Mouse (Mus musculus): ENCODE data around the gene Ak1. TPM values are rescaled to one million over a fixed set of nuclear protein-coding genes. Genes with fewer than 3 reads are reported as not detected.

Ak1 gene
- polyA plus RNA-seq (2011; ENCODE audit: insufficient read depth, insufficient read length, low replicate concordance, missing spikeins), result 4.0 and 9.1 TPM in 2 replicates

- no peak within 1 kb of the TSS for H3K4me3 ChIP-seq (replicated peaks; ENCODE audit: control insufficient read depth, low read depth, low read length)
- no peak within 1 kb of the TSS for H3K27ac ChIP-seq (ENCODE audit: control insufficient read depth, insufficient read depth, low read depth, low read length, poor library complexity)
- TF ChIP-seq POLR2A (IDR thresholded peaks at IDR 0.05; ENCODE audit: borderline replicate concordance, control insufficient read depth, low read depth, low read length), result no peak
- WGBS, result 37% methylated on average over 7 of the region's 7 CpGs
- peaks cover 1% of the 10 kb centered on the region; the same call in 1 of the 2 replicates for H3K4me1 ChIP-seq (ENCODE audit: control insufficient read depth, insufficient read depth, low read length)
These were observed at the start of gene Ak1 for GRCm38 (mm10) chr2:32621517-32621859. Gene Ak1 (plus strand): TSS chr2:32621758.

DNA sequence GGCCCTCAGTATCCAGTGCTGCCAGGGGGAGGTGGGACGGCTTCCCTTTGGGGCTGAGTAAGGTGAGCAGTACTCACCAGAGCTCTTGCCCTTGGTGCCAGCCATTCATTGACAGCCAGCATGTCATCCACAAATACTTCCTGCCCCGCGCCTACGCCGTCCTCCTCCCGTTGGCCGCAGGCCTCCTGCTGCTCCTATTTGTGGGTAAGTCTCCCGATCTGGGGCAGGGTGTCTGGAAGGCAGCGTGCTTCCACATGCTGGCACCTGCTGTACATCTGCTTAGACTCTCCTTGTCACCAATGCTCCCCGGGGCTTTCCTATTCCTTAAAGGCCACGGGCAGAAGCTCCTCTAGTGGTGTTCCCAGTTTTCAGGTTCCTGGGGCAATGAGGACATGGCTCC, 49.4 kb upstream of the Ak1 start:
- 90% methylated on average over 11 of the region's 11 CpGs for WGBS
- Histone ChIP-seq H3K4me3 (replicated peaks; ENCODE audit: control insufficient read depth, low read depth, low read length) (no peak overlapping the region), H3K27ac (ENCODE audit: control insufficient read depth, insufficient read depth, low read depth, low read length, poor library complexity) (no peak overlapping the region), H3K4me1 (ENCODE audit: control insufficient read depth, insufficient read depth, low read length) (no peaks in the 10 kb centered on the region)
- no peak for TF ChIP-seq CTCF (IDR thresholded peaks at IDR 0.05; ENCODE audit: control insufficient read depth, insufficient read depth, low read length)
- TF ChIP-seq POLR2A (IDR thresholded peaks at IDR 0.05; ENCODE audit: borderline replicate concordance, control insufficient read depth, low read depth, low read length), result no peak

- Histone ChIP-seq H3K27ac (ENCODE audit: control insufficient read depth, insufficient read depth, low read depth, low read length, poor library complexity) (no peak within 1 kb of the TSS), H3K4me3 (replicated peaks; ENCODE audit: control insufficient read depth, low read depth, low read length) (no peak within 1 kb of the TSS), H3K4me1 (ENCODE audit: control insufficient read depth, insufficient read depth, low read length) (no peaks in the 10 kb centered on the region)
- WGBS, result 80% methylated on average over 6 of the region's 6 CpGs
- TF ChIP-seq POLR2A (IDR thresholded peaks at IDR 0.05; ENCODE audit: borderline replicate concordance, control insufficient read depth, low read depth, low read length), result no peak
- TF ChIP-seq CTCF (IDR thresholded peaks at IDR 0.05; ENCODE audit: control insufficient read depth, insufficient read depth, low read length), result no peak
These were observed 47.1 kb upstream of the Ak1 start, which contains the start of gene Pip5kl1 for GRCm38 (mm10) chr2:32574497-32574896. Gene Pip5kl1 (plus strand): TSS chr2:32574797.

GRCm38 (mm10) chr2:32574901-32575585, 46.5 kb upstream of the Ak1 start:
- Histone ChIP-seq H3K4me3 (replicated peaks; ENCODE audit: control insufficient read depth, low read depth, low read length) (no peak overlapping the region), H3K27ac (ENCODE audit: control insufficient read depth, insufficient read depth, low read depth, low read length, poor library complexity) (no peak overlapping the region), H3K4me1 (ENCODE audit: control insufficient read depth, insufficient read depth, low read length) (no peaks in the 10 kb centered on the region)
- no peak for TF ChIP-seq POLR2A (IDR thresholded peaks at IDR 0.05; ENCODE audit: borderline replicate concordance, control insufficient read depth, low read depth, low read length)
- TF ChIP-seq CTCF (IDR thresholded peaks at IDR 0.05; ENCODE audit: control insufficient read depth, insufficient read depth, low read length), result peak; percentile 70
- WGBS, result 5% methylated on average over 26 of the region's 26 CpGs

DNA sequence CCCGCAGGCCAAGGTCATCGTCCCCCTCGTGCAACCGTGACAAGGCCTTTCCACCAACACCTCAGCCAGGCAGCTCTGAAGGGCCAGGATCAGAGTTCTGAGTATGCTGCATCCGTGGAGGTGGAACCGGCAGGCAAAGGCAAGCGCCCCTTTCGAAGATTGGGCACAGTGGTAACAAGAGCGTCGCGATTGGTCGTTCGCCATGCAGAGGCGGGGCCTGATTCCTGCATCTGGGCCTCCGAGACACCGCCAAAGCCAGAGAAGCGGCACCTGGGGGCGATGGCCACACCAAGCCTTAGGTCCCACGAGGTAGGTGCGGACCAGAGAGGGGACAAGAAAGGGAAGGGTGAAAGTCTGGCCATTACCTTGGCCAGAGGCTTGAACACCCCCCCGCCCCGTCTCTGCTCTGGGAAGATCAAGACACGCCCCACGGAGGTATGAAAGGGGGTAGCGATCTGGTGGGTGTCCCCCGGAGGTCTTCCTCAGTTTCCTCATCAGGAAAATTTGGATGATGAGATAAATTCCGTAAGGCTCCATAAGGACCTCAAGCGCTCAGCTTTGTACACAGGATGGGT, 45.9 kb upstream of the Ak1 start, which contains the start of gene 9430097D07Rik:
Gene 9430097D07Rik (minus strand): TSS at position 99 of the 575 bp plus-strand sequence.
- 18% methylated on average over 28 of the region's 28 CpGs for WGBS
- no peak within 1 kb of the TSS for H3K27ac ChIP-seq (ENCODE audit: control insufficient read depth, insufficient read depth, low read depth, low read length, poor library complexity)
- H3K4me3 ChIP-seq (replicated peaks; ENCODE audit: control insufficient read depth, low read depth, low read length), result no peak within 1 kb of the TSS
- TF ChIP-seq POLR2A (IDR thresholded peaks at IDR 0.05; ENCODE audit: borderline replicate concordance, control insufficient read depth, low read depth, low read length) (no peak), CTCF (IDR thresholded peaks at IDR 0.05; ENCODE audit: control insufficient read depth, insufficient read depth, low read length) (no peak)
- no peaks in the 10 kb centered on the region for H3K4me1 ChIP-seq (ENCODE audit: control insufficient read depth, insufficient read depth, low read length)

DNA sequence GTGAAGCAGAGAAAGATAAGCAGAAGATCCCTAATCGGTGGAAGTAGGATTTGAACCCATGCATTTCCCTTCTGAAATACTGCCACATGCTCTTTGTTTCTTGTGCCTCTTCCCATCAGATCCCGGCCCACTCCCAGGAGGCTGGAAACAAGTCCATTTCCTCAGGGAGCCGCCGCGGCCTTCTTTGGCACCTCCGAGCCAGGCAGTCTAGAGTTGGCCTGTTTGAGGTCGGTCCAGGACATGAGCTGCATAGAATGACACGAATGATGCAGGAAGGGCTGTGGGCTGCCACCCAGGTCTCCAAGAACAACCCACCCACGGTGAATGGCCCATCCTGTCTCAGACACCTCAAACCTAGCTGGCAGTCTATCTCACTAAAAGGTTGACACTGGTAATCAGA, 45.0 kb upstream of the Ak1 start:
- no peak overlapping the region for H3K4me3 ChIP-seq (replicated peaks; ENCODE audit: control insufficient read depth, low read depth, low read length)
- TF ChIP-seq CTCF (IDR thresholded peaks at IDR 0.05; ENCODE audit: control insufficient read depth, insufficient read depth, low read length) (no peak), POLR2A (IDR thresholded peaks at IDR 0.05; ENCODE audit: borderline replicate concordance, control insufficient read depth, low read depth, low read length) (no peak)
- no peak overlapping the region for H3K27ac ChIP-seq (ENCODE audit: control insufficient read depth, insufficient read depth, low read depth, low read length, poor library complexity)
- WGBS, result 86% methylated on average over 9 of the region's 9 CpGs
- H3K4me1 ChIP-seq (ENCODE audit: control insufficient read depth, insufficient read depth, low read length), result no peaks in the 10 kb centered on the region

DNA sequence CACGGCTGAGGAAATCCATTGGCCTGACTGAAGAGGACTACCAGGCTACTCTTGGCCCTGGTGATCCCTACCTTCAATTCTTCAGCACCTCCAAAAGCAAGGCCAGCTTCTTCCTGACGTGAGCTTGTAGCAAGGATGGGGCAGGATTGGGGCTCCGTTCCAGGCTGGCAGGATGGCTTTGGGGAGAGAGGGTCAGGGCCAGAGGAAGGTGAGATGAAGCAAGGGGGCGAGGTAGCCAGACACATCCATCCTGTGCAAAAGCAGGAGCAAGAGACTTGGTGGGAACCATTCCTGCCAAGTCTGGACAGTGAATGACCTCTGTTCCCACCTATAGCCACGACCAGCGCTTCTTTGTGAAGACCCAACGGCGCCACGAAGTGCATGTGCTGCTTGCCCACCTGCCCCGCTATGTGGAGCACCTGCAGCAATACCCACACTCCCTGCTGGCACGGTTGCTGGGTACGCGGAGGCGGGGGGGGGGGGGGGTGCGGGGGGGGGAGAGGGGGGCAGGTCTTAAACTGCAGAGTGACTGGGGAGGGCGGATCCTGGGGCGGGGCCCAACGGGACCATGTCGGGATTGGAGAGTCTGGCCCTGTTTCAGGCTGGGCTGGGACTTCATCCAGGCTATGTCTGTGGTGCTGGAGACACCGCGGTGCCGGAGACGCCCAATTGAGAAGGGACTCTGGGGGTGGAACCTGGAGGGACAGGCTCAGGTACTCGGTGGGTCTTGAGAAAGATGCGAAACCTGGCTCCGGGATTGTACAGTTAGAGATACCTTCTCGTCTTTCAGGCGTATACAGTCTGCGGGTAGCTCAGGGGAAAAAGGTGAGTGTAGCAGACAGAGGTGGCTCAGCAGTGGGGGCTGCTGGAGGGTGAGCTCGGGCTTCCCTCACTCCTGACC, 43.2 kb upstream of the Ak1 start:
- no peak for TF ChIP-seq CTCF (IDR thresholded peaks at IDR 0.05; ENCODE audit: control insufficient read depth, insufficient read depth, low read length)
- no peak for TF ChIP-seq POLR2A (IDR thresholded peaks at IDR 0.05; ENCODE audit: borderline replicate concordance, control insufficient read depth, low read depth, low read length)
- Histone ChIP-seq H3K4me1 (ENCODE audit: control insufficient read depth, insufficient read depth, low read length) (no peaks in the 10 kb centered on the region; the same call in 1 of the 2 replicates), H3K27ac (ENCODE audit: control insufficient read depth, insufficient read depth, low read depth, low read length, poor library complexity) (no peak overlapping the region), H3K4me3 (replicated peaks; ENCODE audit: control insufficient read depth, low read depth, low read length) (no peak overlapping the region)
- WGBS, result 51% methylated on average over 26 of the region's 30 CpGs
